Mouse (Mus musculus) embryo, embryonic 11.5 days (tissue): ENCODE measurements at regions not wholly inside any gene's neighbourhood (a gene's known extent, or its start where the extent isn't known, plus 50 kb on each side); places are given as distances from the start of the nearest gene placed in this dataset.
A peak's percentile ranks its signal among the peaks of the same experiment; 100 is the strongest.

Experiments used
- DNase-seq: peaks from one replicate; pipeline ENCODE4 v3.0.0-alpha.2; 2012; ENCODE audit warnings: low read depth, low spot score

DNA sequence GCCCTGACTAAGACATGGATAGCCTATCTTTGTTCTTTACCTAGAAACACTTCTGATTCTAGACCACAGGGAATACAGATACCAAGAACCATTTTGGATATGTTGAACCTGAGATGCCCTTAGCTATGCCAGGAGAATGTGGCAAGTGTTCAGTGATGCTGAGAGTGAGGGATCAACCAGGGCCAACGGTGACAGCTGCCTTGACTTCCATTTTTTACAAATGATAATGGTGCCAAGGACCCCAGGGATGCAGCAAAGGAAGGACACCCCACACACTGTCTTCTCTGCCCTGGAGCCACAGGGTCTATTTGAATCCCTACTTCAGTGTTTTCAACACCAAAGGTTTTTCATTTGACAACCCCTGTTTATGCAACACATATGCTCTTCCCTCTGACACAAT is 174.4 kb downstream of the Gsdmc2 start:
- no peak for DNase-seq

- DNase-seq: no peak
Observed at GRCm38 (mm10) chr15:63667536-63667935, 177.4 kb downstream of the Gsdmc2 start.

DNA sequence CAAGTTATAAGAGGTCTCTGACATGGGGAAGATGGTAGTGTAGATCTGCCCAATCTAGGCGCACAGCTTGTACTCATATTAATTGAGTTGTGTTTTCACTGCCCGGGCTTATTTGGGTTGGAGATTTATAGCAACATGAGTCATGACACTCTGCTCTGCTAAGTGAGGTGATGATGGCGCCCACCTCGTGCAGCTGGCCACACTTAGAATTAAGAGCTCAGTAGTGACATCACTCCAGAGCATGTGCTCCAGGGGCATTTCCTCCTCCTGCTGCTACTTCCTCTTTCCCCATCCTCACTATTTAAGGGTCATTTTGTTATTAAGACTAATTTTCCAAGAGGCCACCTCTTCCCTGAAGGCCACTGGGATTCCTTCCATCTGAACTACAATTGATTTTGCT is 179.5 kb downstream of the Gsdmc2 start:
- no peak for DNase-seq

DNA sequence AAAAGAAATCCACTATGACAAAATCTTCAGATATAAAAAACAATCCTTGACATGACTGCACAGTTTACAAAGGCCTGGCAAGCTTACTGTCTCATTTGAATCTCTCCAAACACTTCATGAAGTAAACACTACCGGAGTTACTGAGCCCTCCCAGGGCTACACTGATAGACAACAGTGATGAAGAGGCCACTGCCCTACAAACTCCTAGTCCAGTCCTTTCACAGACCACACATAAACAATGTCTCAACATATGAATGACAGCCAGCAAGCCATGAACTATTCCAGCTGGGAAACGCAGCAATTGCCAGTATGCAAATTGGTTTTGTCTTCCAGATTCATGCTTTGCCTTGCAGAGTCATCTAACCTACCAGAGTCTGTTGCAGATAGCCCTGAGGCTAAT is 180.1 kb downstream of the Gsdmc2 start:
- DNase-seq: no peak

- no peak for DNase-seq
Observed at GRCm38 (mm10) chr15:63662183-63662582, 182.8 kb downstream of the Gsdmc2 start.

DNA sequence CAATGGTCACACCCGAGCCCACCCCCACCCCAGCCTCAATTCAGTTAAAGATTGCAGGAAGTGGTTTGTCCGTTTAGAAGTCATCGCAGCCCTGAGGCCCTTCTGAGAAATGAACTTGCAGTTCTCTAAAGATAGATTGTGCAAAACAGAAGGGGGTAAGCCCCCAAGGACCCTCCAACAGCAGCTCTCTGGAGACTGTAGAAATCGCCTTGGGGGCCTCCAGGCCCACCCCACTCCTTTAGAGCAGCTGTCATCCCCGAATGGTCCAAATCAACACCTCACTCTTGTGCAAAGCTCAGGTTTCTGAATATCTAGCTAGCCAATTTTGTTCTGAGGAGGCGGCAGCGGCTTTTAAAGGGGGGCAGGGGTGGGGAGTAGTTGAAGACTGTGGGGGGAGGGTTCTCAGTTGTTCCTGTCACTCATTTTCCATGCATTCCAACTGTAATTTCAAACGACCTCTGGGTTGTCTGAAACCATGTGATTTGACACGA is 186.9 kb downstream of the Gsdmc2 start:
- no peak for DNase-seq

DNA sequence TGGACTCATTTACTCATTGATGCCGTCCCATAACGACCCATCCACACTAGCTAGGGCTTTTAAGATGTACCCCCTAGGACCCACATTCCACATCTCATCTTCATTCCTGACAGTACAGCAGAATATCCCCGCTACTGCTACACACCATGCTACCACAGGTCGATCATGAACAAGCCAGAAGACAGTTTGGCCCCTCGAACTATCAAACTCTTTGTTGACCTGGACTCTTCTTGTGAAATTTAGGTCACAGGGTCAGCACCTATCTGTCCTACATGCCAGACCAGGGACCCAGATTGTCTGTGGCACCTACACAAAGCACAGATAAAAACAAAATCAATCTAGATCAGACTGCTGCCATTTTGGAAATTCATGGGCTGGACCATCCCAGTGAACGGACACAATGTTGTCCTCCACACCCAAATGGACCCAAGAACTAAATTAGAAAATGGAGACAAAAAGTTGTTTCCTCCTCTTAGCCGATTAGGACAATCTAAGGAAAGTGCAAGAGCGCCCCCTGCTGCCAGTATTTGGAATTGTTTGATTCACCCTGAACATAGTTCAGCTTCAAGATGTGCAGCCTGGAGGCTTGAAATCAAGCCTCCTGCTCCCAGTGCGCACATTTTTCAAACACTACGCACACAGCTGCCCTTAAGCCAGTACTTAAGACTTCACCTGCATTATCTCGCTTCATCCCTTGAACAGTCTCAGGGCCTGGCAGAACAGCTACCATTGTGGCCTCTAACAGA is 192.6 kb downstream of the Gsdmc2 start:
- peak; percentile 63 for DNase-seq

DNA sequence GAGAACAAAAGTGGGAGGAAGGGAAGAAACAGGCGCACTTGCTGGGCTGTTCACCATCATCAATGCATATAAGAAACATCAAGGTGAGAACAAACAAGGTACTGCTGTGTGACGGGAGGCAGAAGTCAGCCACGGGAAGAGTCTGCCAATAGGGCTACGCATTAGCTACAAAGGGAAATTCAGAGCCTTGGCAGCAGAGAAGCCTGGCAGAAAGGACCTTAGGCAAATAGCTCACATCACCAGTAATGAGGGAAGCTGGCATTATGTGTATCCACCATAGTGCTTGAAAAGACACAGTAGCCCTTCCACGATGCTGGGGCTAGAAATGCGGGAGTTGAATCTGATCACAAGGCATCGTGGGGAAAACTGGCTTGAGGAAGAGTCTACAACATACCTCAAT is 193.9 kb downstream of the Gsdmc2 start:
- no peak for DNase-seq

DNA sequence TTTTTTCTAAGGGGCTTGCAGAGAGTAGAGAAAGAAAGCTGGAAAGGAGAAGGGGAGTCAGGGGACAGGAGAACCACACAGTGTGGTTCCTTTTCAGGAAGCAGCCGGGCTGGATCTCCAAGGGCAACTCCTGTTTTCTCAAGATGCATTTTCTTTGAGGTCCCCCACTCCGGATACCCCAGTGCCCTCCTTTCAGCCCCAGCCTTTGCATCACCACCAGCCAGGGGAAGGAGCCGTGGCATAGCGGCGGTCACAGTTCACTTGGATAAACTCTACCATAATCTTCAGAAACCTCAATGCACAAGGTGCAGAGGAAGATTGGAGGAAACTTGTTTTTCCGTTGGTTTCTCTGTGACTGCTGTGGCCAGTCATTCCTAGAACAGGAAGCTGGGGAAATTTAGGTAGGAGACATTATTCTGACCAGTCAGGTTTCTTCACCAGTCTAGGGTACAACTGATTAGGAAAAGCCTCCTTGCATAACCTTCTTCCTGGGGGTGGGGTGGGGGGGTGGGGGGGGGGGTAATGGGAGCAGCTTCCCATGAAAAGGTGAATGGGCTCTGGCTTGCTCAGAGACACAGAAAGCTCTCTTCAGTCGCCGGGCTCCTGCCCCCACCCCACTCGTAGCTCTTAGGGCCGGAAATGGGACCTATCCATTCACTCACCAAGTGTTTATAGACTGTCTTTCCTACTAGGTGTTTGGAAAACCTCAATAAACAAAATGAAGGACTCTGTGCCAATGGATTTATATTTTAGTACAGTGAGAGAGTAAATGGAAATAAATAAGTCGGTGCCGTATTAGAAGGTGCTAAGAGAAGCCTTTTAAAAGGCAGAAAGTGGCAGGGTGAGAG is 196.6 kb downstream of the Gsdmc2 start:
- DNase-seq: no peak

- DNase-seq: no peak
Observed at GRCm38 (mm10) chr15:63624814-63625213, 220.2 kb downstream of the Gsdmc2 start.

DNA sequence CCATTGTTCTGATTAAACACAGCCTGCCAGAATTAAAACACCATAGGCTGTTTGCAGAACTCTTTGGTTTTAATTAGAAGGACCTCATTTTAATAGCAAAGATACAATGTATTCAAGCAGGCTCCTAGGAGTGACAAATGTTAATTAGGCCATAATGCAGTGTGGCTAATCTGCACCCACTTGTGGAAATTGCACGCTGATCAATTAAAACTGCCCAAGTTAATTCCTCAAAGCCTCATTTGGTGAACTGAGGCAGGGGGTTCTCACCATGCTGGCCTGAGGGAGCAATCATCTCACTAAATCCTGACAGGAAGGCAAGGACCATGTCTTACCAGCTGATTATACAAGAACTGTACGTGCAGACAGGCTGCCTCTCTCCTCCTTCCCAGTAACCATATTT is 220.7 kb downstream of the Gsdmc2 start:
- DNase-seq: no peak

GRCm38 (mm10) chr15:63616506-63617208 is 228.3 kb downstream of the Gsdmc2 start:
- DNase-seq: no peak

DNA sequence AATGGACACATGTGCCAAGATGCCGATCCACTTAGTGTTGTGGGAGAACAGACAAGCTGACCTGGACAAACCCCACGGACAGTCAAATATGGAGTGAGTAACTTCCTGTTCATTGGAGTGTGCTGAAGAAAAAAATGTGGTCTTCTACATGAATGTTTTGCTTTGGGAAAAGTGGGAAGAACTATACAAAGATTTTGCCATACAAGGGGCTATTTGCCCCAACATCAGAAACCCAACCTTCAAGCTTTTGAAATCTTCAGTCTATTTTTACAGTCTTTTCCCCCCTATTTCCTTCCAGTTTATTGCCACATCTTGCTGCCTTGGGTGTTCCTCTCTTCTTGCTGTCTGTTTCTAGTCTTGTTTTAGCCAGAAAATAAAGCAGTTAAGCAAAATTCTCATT is 230.8 kb downstream of the Gsdmc2 start:
- DNase-seq: no peak

GRCm38 (mm10) chr15:63613120-63613519 is 231.9 kb downstream of the Gsdmc2 start:
- no peak for DNase-seq

DNA sequence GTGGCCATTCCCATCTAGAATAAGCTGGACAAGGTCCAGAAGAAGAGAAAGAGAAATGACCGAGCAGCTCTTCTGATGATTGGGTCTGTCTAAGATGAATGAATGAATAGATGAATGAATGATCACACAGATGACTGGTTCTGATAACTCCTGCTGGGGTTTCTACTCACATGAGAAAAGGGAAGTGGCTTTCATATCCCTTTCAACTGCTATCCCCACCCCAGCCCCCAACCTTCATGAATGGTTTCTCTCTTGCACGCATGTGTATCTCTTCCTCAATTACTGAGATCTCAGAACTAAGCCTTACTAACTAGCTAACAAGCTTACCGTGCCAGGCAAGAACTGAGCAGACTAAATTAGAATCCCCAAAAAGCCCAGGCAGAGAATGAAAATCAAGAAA is 233.8 kb downstream of the Gsdmc2 start:
- DNase-seq: no peak

DNA sequence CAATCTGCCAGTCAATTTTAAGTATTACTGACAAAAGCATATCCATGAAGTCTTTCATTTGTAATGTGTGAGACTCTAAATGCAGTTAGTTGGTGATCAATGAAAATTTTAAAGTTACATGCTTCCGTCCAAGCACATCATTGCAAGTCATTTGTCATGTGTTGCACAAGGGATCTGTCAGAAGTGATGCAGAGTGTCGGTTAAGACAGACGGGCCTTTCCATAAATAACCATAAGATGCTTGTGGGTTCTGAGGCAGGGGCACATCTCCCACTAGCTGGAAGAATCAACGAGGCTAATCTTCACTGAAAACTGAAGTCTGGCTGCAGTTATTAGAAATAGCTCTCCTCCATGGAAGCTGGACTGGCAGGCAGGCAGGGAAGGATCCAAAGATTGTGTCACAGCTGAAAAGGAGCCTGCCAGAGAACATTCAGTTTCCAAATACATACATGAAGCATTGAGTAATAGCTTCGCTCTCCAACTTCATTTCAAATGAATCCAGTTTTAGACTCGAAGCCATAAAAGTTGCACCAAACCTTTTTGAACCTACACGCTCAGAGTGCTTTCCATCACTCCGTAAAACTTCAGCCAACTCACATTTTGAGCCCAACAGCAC is 241.8 kb downstream of the Gsdmc2 start:
- no peak for DNase-seq

DNA sequence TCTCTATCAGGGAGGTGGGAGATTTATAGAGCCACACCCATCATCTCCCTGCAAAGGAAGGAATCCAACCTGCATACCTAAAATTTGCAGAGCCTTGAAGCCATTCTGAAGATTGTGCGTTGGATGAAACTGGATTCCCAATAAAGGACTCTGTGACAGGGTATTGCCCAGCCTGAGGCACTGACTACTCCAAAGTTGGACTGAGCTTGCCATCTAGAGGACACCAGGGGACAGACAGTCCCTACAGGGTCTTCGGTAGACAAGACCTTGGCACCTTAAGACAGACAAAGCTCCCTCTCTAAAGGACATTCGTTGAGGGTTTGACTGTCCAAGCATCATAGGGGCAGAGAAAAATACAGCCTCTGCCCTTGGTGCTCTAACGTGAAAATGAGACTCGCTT is 243.4 kb downstream of the Gsdmc2 start:
- DNase-seq: peak; percentile 37

DNA sequence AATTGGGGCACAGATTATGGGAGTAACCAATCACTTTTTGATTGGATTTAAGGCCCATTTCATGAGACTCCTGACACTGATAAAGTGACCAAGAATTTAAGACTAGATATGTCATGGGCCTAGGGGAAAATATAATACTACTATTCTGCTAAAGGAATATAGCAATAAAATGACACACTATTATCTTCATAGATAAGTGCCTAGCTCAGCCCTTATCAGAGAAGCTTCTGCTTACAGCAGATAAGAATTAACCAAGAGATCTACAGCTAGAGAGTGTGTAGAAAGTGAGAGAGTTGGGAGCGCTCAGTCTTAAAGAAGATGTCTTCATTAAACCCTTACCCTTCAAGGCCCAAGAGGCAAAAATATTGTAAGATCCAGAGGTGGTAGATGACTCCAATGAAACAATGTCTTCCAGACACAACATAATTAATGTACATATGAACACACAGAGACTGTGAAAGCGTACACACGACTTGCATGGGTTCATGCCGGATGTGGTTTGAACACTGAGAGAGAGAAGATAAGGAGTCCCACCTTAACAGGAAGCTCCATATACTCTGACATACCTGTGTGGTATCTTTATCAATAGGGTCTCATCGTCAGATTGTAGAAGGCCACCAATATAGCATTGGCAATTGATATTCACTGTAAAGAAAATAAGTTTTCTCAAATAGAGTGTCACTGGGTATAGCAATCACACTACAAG is 252.1 kb downstream of the Gsdmc2 start:
- DNase-seq: no peak

GRCm38 (mm10) chr15:63559293-63559692 is 285.7 kb downstream of the Gsdmc2 start:
- DNase-seq: no peak

GRCm38 (mm10) chr15:63558691-63559090 is 286.3 kb downstream of the Gsdmc2 start:
- no peak for DNase-seq

- DNase-seq: no peak
Observed at GRCm38 (mm10) chr15:63557816-63558215, 287.2 kb downstream of the Gsdmc2 start.
